Mouse (Mus musculus) forebrain, embryonic 16.5 days (tissue): Measurements from ENCODE around the gene Vwf. TPM values are rescaled to one million over a fixed set of nuclear protein-coding genes. Genes with fewer than 3 reads are reported as not detected.

ENCODE experiments used
- ATAC-seq: fragments of 200-750 bp; cut with Nextera tagmentation; 2 replicates; pipeline ENCODE4 v1.8.0; 2017; ENCODE audit warnings: mild to moderate bottlenecking, moderate library complexity
- H3K27ac ChIP-seq: fragments of 300-500 bp; sonication (generic); 2 replicates; pipeline ENCODE4 v1.5.1; 2014; ENCODE audit warnings: low read length, control low read depth
- H3K27me3 ChIP-seq: fragments of 300-500 bp; sonication (generic); replicated peaks from 2 replicates; pipeline ENCODE4 v1.6.1; 2014; ENCODE audit warnings: low read length; ENCODE audit not compliant: control insufficient read depth, insufficient read depth
- H3K36me3 ChIP-seq: fragments of 300-500 bp; sonication (generic); 2 replicates; pipeline ENCODE4 v1.6.1; 2014; ENCODE audit not compliant: control insufficient read depth, insufficient read depth
- H3K4me1 ChIP-seq: fragments of 300-500 bp; sonication (generic); replicated peaks from 2 replicates; pipeline ENCODE4 v1.6.1; 2014; ENCODE audit warnings: low read length; ENCODE audit not compliant: control insufficient read depth, insufficient read depth
- H3K4me2 ChIP-seq: fragments of 300-500 bp; sonication (generic); 2 replicates; pipeline ENCODE4 v1.6.1; 2014; ENCODE audit warnings: mild to moderate bottlenecking, low read length, control low read depth
- H3K4me3 ChIP-seq: fragments of 300-500 bp; sonication (generic); replicated peaks from 2 replicates; pipeline ENCODE4 v1.5.1; 2014; ENCODE audit warnings: mild to moderate bottlenecking, low read length, control low read depth
- H3K9ac ChIP-seq: fragments of 300-500 bp; sonication (generic); replicated peaks from 2 replicates; pipeline ENCODE4 v1.6.1; 2014; ENCODE audit warnings: low read depth, low read length, control low read depth
- H3K9me3 ChIP-seq: fragments of 300-500 bp; sonication (generic); 2 replicates; pipeline ENCODE4 v1.6.1; 2016; ENCODE audit warnings: low read length; ENCODE audit not compliant: control insufficient read depth
- WGBS: fragments of 180-500 bp; shearing (Covaris S2); extraction: QIAGEN DNeasy Blood & Tissue Kit; methylation state at CpG from one replicate; pipeline ENCODE4 v1.1.7; 2014; 5-methylcytosine and 5-hydroxymethylcytosine counted together
- polyA plus RNA-seq: library from polyadenylated mRNA; unstranded; fragments of >200 nt; fragmentation: Nextera tagmentation; extraction: Ambion mirVana; gene quantifications from 2 replicates; pipeline ENCODE4 v1.2.1, GENCODE M21; 2015

Gene Vwf
- polyA plus RNA-seq, 1 experiment from 2014 or later: 6.3 TPM

- ATAC-seq: no peak
- H3K4me2 ChIP-seq: no peak overlapping the region
- H3K27me3 ChIP-seq: no peaks in the 10 kb centered on the region
- H3K4me1 ChIP-seq: no peaks in the 10 kb centered on the region
- no peaks in the 10 kb centered on the region for H3K9me3 ChIP-seq
- no peaks in the 10 kb centered on the region for H3K36me3 ChIP-seq
- no peak overlapping the region for H3K9ac ChIP-seq
- no peak overlapping the region for H3K4me3 ChIP-seq
- 68% methylated on average over 7 of the region's 7 CpGs for whole genome bisulfite sequencing
- no peak overlapping the region for H3K27ac ChIP-seq
These were observed 43.5 kb downstream of the Vwf start for GRCm38 (mm10) chr6:125590056-125590455.

GRCm38 (mm10) chr6:125590471-125590870 lies 43.9 kb downstream of the Vwf start:
- ATAC-seq: no peak
- Histone ChIP-seq H3K36me3 (no peaks in the 10 kb centered on the region), H3K4me2 (no peak overlapping the region), H3K9me3 (no peaks in the 10 kb centered on the region), H3K4me3 (no peak overlapping the region), H3K4me1 (no peaks in the 10 kb centered on the region), H3K27ac (no peak overlapping the region), H3K27me3 (no peaks in the 10 kb centered on the region), H3K9ac (no peak overlapping the region)
- WGBS: 65% methylated on average over 8 of the region's 8 CpGs

- H3K27ac ChIP-seq: no peak overlapping the region
- no peak for ATAC-seq
- no peak overlapping the region for H3K9ac ChIP-seq
- no peaks in the 10 kb centered on the region for H3K27me3 ChIP-seq
- no peaks in the 10 kb centered on the region for H3K36me3 ChIP-seq
- no peaks in the 10 kb centered on the region for H3K4me1 ChIP-seq
- H3K4me2 ChIP-seq: no peak overlapping the region
- H3K4me3 ChIP-seq: no peak overlapping the region
- 79% methylated on average over 8 of the region's 8 CpGs for WGBS
- no peaks in the 10 kb centered on the region for H3K9me3 ChIP-seq
These were observed 45.2 kb downstream of the Vwf start for GRCm38 (mm10) chr6:125591652-125592385.

GRCm38 (mm10) chr6:125592536-125592935 lies 46.0 kb downstream of the Vwf start:
- H3K27ac ChIP-seq: no peak overlapping the region
- no peak overlapping the region for H3K4me3 ChIP-seq
- H3K36me3 ChIP-seq: no peaks in the 10 kb centered on the region
- no peaks in the 10 kb centered on the region for H3K4me1 ChIP-seq
- no peaks in the 10 kb centered on the region for H3K9me3 ChIP-seq
- no peak for ATAC-seq
- WGBS: 94% methylated on average over 6 of the region's 6 CpGs
- H3K4me2 ChIP-seq: no peak overlapping the region
- H3K27me3 ChIP-seq: no peaks in the 10 kb centered on the region
- no peak overlapping the region for H3K9ac ChIP-seq

GRCm38 (mm10) chr6:125594311-125594710 lies 47.7 kb downstream of the Vwf start:
- Histone ChIP-seq H3K9ac (no peak overlapping the region), H3K4me3 (no peak overlapping the region), H3K36me3 (no peaks in the 10 kb centered on the region), H3K4me1 (no peaks in the 10 kb centered on the region), H3K9me3 (no peaks in the 10 kb centered on the region), H3K4me2 (no peak overlapping the region), H3K27ac (no peak overlapping the region), H3K27me3 (no peaks in the 10 kb centered on the region)
- 92% methylated on average over 4 of the region's 4 CpGs for WGBS
- ATAC-seq: no peak

GRCm38 (mm10) chr6:125594825-125595224 lies 48.3 kb downstream of the Vwf start:
- Histone ChIP-seq H3K9ac (no peak overlapping the region), H3K9me3 (no peaks in the 10 kb centered on the region), H3K4me3 (no peak overlapping the region), H3K27ac (no peak overlapping the region), H3K36me3 (no peaks in the 10 kb centered on the region), H3K4me2 (no peak overlapping the region), H3K4me1 (no peaks in the 10 kb centered on the region), H3K27me3 (no peaks in the 10 kb centered on the region)
- WGBS: 76% methylated on average over 4 of the region's 4 CpGs
- ATAC-seq: no peak

GRCm38 (mm10) chr6:125596701-125597318 lies 50.2 kb downstream of the Vwf start:
- H3K4me1 ChIP-seq: no peaks in the 10 kb centered on the region
- H3K9me3 ChIP-seq: no peaks in the 10 kb centered on the region
- ATAC-seq: no peak
- H3K9ac ChIP-seq: no peak overlapping the region
- no peak overlapping the region for H3K27ac ChIP-seq
- no peak overlapping the region for H3K4me3 ChIP-seq
- H3K4me2 ChIP-seq: no peak overlapping the region
- WGBS: 60% methylated on average over 16 of the region's 16 CpGs
- H3K36me3 ChIP-seq: no peaks in the 10 kb centered on the region
- H3K27me3 ChIP-seq: no peaks in the 10 kb centered on the region

GRCm38 (mm10) chr6:125597716-125598115 lies 51.1 kb downstream of the Vwf start:
- no peak overlapping the region for H3K9ac ChIP-seq
- no peaks in the 10 kb centered on the region for H3K36me3 ChIP-seq
- no peak overlapping the region for H3K4me2 ChIP-seq
- 82% methylated on average over 4 of the region's 4 CpGs for WGBS
- no peak for ATAC-seq
- H3K4me3 ChIP-seq: no peak overlapping the region
- no peaks in the 10 kb centered on the region for H3K4me1 ChIP-seq
- H3K27ac ChIP-seq: no peak overlapping the region
- H3K9me3 ChIP-seq: no peaks in the 10 kb centered on the region
- no peaks in the 10 kb centered on the region for H3K27me3 ChIP-seq

GRCm38 (mm10) chr6:125600036-125600558 lies 53.5 kb downstream of the Vwf start:
- 0 out of 2 replicates have a peak, but pooled peaks cover 6% of the 10 kb centered on the region for H3K4me1 ChIP-seq
- no peak overlapping the region for H3K9ac ChIP-seq
- H3K27ac ChIP-seq: no peak overlapping the region
- peak; percentile 60 for ATAC-seq
- no peak overlapping the region for H3K4me3 ChIP-seq
- no peaks in the 10 kb centered on the region for H3K27me3 ChIP-seq
- H3K36me3 ChIP-seq: no peaks in the 10 kb centered on the region
- H3K9me3 ChIP-seq: no peaks in the 10 kb centered on the region
- H3K4me2 ChIP-seq: no peak overlapping the region
- 45% methylated on average over 9 of the region's 9 CpGs for WGBS
